Mouse (Mus musculus): Measurements from ENCODE around the gene Crtc3. TPM values are rescaled to one million over a fixed set of nuclear protein-coding genes. Genes with fewer than 3 reads are reported as not detected.

The Crtc3 gene
- total RNA-seq, 2 experiments from 2014 or later = 12.5 to 13.1 TPM

DNA sequence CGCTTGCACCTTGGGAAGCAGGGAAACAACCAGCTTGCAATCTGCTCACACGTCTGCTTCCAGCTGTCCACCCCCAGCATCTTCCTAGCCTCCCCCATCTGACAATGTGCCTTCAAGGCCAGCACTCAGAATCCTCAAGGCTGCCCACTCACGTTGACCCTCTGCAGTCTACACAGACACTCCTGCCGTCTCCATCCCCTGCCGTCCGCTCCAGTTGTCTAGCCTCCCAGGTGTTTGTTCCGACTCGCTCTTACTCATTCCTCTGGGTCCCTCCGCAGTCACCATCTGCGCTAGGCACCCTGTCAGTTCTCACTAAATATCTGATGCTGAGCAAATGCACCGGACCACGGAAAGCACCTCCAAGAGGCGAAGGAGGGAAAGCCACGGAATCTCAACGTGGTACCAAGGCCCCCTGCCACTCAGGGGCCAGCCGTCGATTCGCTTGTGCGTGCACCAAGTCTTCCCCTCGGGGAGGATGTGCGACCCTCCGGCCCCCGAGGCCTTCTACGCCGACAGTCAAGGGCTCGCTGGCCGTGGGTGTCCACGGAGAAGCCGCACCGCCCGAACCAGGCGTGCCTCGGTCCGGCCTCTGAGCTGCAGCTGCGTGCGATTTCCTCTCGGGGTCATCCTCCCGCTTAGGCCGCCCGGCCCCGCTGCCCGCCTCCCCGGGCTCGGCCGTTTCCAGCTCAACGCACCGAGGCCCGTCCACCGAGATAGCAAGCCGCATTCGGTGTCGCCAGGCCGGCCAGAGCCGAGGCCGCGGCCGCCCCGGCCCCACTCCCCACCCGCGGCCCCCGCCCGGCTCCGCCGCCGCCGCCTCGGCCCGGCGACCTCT is 739 bp downstream of the Crtc3 start:
- DNase-seq (ENCODE audit: low spot score) = peak; percentile 53

DNA sequence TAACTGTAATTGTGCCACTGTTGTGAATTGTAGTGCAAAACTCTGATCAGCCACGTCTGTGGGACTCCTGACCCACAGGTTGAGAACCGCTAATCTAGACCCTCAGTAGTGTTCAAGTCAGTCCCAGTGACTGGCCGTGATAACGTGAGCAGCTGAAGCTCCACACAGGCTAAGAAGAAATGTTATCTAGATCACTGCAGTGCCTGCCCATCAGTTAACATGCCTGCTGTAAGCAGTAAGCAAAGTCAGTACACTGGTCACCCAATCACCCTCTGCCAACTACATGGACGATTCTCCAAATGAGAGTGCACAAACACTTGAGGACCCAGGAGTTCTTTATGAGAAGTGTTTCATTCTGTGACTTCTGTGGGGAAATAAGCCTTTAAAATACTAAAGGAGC is 3.0 kb downstream of the Crtc3 start:
- no peak for DNase-seq (ENCODE audit: low spot score)

DNA sequence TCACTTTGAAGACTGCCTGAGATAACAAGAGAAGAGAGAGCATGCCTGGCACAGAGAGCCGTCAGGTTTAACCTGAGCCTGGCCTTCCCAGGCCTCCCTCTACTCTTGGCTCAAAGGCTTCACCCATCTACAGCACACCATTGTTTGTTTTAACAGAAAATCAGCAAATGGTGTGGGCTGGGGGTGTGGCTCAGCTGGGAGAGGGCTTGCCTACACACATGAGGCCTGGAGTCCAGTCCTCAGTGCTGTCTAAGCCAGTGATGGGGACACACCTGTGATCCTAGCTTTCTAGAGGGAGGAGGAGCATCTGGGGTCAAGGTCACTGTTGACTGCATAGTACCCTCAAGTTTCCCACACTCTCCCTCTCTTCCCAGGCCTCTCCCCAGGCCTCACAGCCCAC is 6.0 kb downstream of the Crtc3 start:
- DNase-seq (ENCODE audit: low spot score) = no peak

GRCm38 (mm10) chr7:80680218-80680847 is 8.3 kb downstream of the Crtc3 start:
- DNase-seq (ENCODE audit: low spot score) = no peak

DNA sequence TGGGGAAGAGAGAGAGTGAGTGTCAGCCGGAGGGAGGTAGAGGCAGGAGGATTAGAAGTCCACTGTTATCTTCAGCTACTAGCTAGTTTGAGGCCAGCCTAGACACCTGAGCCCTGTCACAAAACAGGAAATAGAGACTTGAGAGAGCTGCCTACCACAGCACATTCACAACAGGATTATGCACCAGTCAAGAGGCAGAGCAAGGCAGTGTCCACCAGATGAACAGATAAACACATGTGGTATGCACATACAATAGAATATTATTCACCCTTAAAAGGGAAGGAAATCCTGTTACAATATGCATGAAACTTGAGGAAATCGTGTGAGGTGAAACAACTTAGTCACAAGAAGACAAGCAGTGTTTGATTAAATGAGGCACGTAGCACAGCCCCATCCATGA is 16.4 kb downstream of the Crtc3 start:
- no peak for DNase-seq (ENCODE audit: low spot score)

GRCm38 (mm10) chr7:80670889-80671288 is 17.8 kb downstream of the Crtc3 start:
- DNase-seq (ENCODE audit: low spot score) = no peak

- no peak for DNase-seq (ENCODE audit: low spot score)
Observed at GRCm38 (mm10) chr7:80667190-80667589, 21.5 kb downstream of the Crtc3 start.

- DNase-seq (ENCODE audit: low spot score) = peak; percentile 65
Observed at GRCm38 (mm10) chr7:80666198-80666915, 22.3 kb downstream of the Crtc3 start.

DNA sequence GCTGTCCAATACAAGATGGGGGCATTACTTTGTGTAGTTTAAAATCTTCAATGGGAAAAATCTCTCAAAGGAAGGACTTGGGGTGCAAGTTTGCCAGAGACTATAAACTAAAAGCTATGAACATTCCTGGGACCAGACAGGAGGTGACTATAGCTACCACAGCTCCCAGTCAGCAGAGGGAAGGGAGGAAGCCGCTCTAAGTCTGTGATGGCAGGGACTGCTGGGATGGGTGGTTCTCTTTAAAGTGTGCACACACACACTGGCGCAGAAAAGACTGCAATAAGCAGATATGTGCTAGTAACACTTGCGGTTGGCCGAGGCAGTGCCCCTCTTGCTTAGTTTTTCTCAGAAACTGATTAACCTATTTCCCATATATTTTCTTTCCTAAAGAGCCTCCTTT is 27.6 kb downstream of the Crtc3 start:
- DNase-seq (ENCODE audit: low spot score) = no peak

DNA sequence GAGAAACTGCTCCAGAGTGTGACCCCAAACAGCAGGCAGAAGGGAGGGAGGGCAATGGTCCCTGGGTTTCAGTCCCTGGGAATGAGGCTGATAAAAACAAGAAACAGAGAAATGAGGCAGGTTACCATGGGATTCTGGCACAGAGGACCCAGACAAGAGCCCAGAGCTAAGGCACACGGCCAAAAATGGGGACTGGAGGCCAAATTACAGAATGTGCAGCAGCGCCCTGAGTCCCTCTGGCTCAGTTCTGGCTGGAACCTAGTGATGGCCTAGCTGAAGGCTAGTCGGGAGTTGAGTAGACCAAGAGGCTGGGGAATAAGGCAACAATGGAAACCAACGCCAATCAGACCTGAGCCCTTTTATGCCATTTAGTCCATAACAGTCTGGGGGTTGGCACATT is 28.1 kb downstream of the Crtc3 start:
- peak; percentile 91 for DNase-seq (ENCODE audit: low spot score)

- DNase-seq (ENCODE audit: low spot score) = peak; percentile 79
Observed at GRCm38 (mm10) chr7:80657896-80658295, 30.8 kb downstream of the Crtc3 start.

DNA sequence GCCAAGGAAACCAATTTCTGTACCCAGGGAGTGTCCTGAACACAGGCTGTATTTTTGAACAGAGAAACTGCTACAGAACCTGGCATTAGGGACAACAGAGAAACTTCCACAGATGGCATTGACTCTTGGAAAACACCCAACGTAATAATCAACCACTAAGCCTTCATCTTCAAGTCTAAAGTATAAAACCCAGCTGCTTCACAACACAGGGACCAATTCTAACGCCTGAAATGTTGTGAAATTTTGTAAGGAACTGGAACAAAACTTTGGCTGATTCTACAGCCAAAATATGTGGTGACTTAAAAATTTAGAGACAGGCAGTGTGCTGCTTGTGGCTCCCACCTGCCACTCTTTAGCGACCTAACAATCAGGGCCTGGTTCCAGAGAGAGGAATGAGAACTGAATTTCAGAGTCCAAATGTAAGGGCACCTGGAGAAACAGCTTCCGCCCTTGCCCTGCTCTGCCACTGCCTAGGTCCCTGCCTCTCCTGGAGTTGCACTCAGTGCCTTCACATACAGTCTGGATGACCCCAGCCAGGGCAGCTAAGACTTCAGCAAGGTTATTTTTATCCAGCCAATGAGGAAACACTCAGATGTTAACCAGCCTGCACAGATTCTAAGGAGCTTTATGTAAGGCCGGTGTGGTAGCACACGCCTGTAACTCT is 33.2 kb downstream of the Crtc3 start:
- DNase-seq (ENCODE audit: low spot score) = peak; percentile 57

DNA sequence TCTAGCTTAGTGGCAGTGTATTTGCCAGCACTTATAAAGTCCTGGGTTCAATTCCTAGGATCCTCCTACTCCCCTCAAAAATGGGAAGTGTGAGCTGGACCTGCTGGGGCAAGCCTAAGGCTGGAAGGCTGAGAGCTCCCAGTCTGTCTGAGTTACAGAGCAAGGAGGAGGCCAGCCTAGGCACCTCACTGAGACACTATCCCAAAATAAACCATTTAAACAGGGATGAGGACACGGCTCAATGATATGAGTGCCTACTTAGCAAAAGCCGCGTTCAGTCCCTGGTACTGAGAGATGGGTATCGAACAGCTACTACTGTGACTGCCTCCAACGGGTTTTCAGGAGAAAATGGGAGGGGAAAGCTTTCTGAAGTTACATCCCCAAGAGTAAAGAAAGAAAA is 33.8 kb downstream of the Crtc3 start:
- DNase-seq (ENCODE audit: low spot score) = peak; percentile 43

DNA sequence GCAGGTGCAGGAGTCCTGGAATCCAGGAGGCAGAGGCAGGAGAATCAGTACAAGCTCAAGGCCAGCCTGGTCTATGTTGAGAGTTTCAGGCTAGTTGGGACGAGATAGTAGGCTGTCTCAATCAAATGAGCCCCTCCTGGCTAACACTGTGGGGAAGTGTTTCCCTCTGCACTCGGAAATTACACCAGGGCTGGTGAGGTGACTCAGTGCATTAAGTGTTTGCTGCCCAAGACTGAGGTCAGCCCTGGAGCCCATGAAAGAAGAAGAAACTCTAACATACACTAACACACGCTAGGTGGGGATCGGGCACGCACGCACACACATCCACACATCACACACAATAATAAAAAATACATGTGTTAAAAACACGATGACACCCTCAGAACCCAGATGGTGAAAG is 34.3 kb downstream of the Crtc3 start:
- DNase-seq (ENCODE audit: low spot score) = no peak

- DNase-seq (ENCODE audit: low spot score) = no peak
Observed at GRCm38 (mm10) chr7:80653971-80654370, 34.7 kb downstream of the Crtc3 start.

- DNase-seq (ENCODE audit: low spot score) = no peak
Observed at GRCm38 (mm10) chr7:80653077-80653476, 35.6 kb downstream of the Crtc3 start.

GRCm38 (mm10) chr7:80652289-80652688 is 36.4 kb downstream of the Crtc3 start:
- no peak for DNase-seq (ENCODE audit: low spot score)

GRCm38 (mm10) chr7:80647437-80647871 is 41.2 kb downstream of the Crtc3 start:
- DNase-seq (ENCODE audit: low spot score) = peak; percentile 67

DNA sequence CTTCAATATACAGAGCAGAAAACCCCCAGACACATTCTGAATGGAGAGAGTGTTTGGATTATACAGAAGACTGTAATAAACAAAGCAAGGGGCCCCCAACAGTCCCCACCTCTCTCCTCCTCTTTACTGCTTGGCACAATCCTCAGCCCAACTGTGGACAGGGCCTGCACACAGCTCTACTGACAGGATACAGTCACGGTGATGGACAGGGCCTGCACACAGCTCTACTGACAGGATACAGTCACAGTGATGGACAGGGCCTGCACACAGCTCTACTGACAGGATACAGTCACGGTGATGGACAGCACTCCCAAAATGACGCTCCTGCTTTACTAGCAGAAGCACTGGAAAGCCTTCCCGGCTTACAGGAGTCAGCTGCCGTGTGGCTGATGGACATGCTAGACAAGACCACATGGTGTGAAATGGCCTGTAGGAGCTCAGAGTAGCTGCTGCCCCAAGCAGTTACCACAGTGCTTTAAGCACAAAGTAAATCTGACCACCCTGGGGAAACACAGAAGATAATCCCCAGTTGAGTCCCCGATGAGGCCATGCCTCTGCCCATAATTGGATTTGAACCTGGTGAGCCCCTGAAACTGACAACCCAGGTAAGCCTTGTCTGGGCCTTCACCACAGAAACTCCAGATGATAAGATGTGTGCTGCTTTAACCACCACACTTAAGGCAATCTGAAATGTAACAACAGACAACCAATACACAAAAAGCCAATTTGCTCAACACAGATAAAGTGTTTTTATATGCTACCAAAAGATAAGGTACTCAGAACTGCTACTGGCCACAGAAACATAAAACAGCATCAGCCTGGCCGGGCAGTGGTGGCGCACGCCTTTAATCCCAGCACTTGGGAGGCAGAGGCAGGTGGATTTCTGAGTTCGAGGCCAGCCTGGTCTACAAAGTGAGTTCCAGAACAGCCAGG is 42.3 kb downstream of the Crtc3 start:
- DNase-seq (ENCODE audit: low spot score) = no peak

- DNase-seq (ENCODE audit: low spot score) = no peak
Observed at GRCm38 (mm10) chr7:80642976-80643666, 45.6 kb downstream of the Crtc3 start.

Data from gastrocnemius, adult 18-20 months (tissue).